Mouse (Mus musculus) midbrain, embryonic 11.5 days (tissue): ENCODE measurements around the gene Actr1a. TPM values are rescaled to one million over a fixed set of nuclear protein-coding genes. Genes with fewer than 3 reads are reported as not detected.

ENCODE experiments used
- ATAC-seq: fragments of 200-750 bp; cut with Nextera tagmentation; 2 replicates; pipeline ENCODE4 v1.8.0; 2017; ENCODE audit warnings: moderate TSS enrichment, moderate library complexity; ENCODE audit not compliant: low FRiP score
- DNase-seq: peaks from one replicate; pipeline ENCODE4 v3.0.0; 2015; ENCODE audit warnings: low spot score; ENCODE audit errors: missing footprints
- H3K27ac ChIP-seq: fragments of 300-500 bp; sonication (generic); 2 replicates; pipeline ENCODE4 v1.5.1; 2014; ENCODE audit warnings: low read depth, low read length
- H3K27me3 ChIP-seq: fragments of 300-500 bp; sonication (generic); 2 replicates; pipeline ENCODE4 v1.6.1; 2014; ENCODE audit warnings: mild to moderate bottlenecking, low read length, moderate library complexity, mixed read lengths; ENCODE audit not compliant: control insufficient read depth, insufficient read depth
- H3K36me3 ChIP-seq: fragments of 300-500 bp; sonication (generic); 2 replicates; pipeline ENCODE4 v1.6.1; 2014; ENCODE audit warnings: mild to moderate bottlenecking, low read length, moderate library complexity, mixed read lengths; ENCODE audit not compliant: control insufficient read depth, insufficient read depth
- H3K4me1 ChIP-seq: fragments of 300-500 bp; sonication (generic); 2 replicates; pipeline ENCODE4 v1.6.1; 2014; ENCODE audit warnings: low read length; ENCODE audit not compliant: control insufficient read depth, insufficient read depth
- H3K4me2 ChIP-seq: fragments of 300-500 bp; sonication (generic); 2 replicates; pipeline ENCODE4 v1.6.1; 2014; ENCODE audit warnings: mild to moderate bottlenecking, moderate library complexity
- H3K4me3 ChIP-seq: fragments of 300-500 bp; sonication (generic); 2 replicates; pipeline ENCODE4 v1.5.1; 2014; ENCODE audit warnings: low read depth, low read length
- H3K9ac ChIP-seq: fragments of 300-500 bp; sonication (generic); 2 replicates; pipeline ENCODE4 v1.6.1; 2014; ENCODE audit warnings: low read length
- H3K9me3 ChIP-seq: fragments of 300-500 bp; sonication (generic); 2 replicates; pipeline ENCODE4 v1.6.1; 2016; ENCODE audit warnings: low read length; ENCODE audit not compliant: control insufficient read depth
- WGBS: fragments of 180-500 bp; shearing (Covaris S2); extraction: QIAGEN DNeasy Blood & Tissue Kit; methylation state at CpG from one replicate; pipeline ENCODE4 v1.1.7; 2014; 5-methylcytosine and 5-hydroxymethylcytosine counted together
- polyA plus RNA-seq: library from polyadenylated mRNA; unstranded; fragments of >200 nt; fragmentation: Nextera tagmentation; extraction: Ambion mirVana; gene quantifications from 2 replicates; pipeline ENCODE4 v1.2.1, GENCODE M21; 2014

The Actr1a gene
- polyA plus RNA-seq, 1 experiment from 2014 or later, result 228 TPM

GRCm38 (mm10) chr19:46425266-46425665 is 29.7 kb upstream of the Actr1a start:
- peaks cover 8% of the 10 kb centered on the region for H3K4me1 ChIP-seq
- H3K4me2 ChIP-seq, result no peak overlapping the region
- H3K27me3 ChIP-seq, result no peaks in the 10 kb centered on the region
- no peak overlapping the region for H3K9ac ChIP-seq
- H3K9me3 ChIP-seq, result no peaks in the 10 kb centered on the region
- no peak overlapping the region for H3K4me3 ChIP-seq
- no peaks in the 10 kb centered on the region for H3K36me3 ChIP-seq
- H3K27ac ChIP-seq, result no peak overlapping the region
- DNase-seq (no peak), ATAC-seq (no peak)
- 84% methylated on average over 8 of the region's 8 CpGs for WGBS

- peaks cover 8% of the 10 kb centered on the region for H3K4me1 ChIP-seq
- no peak for ATAC-seq
- H3K9me3 ChIP-seq, result no peaks in the 10 kb centered on the region
- 51% methylated on average over 11 of the region's 11 CpGs for WGBS
- H3K4me2 ChIP-seq, result no peak overlapping the region
- H3K27me3 ChIP-seq, result no peaks in the 10 kb centered on the region
- H3K36me3 ChIP-seq, result no peaks in the 10 kb centered on the region
- no peak overlapping the region for H3K4me3 ChIP-seq
- peak overlapping the region; percentile 42; the same call in 1 of the 2 replicates for H3K27ac ChIP-seq
- no peak for DNase-seq
- no peak overlapping the region for H3K9ac ChIP-seq
These were observed 27.1 kb upstream of the Actr1a start for GRCm38 (mm10) chr19:46422384-46423338.

GRCm38 (mm10) chr19:46420410-46420809 is 24.9 kb upstream of the Actr1a start:
- Histone ChIP-seq H3K36me3 (no peaks in the 10 kb centered on the region), H3K27ac (no peak overlapping the region), H3K4me3 (no peak overlapping the region), H3K4me2 (no peak overlapping the region), H3K9me3 (no peaks in the 10 kb centered on the region), H3K27me3 (no peaks in the 10 kb centered on the region), H3K9ac (no peak overlapping the region), H3K4me1 (peaks cover 8% of the 10 kb centered on the region)
- WGBS, result 91% methylated on average over 7 of the region's 7 CpGs
- DNase-seq, result no peak
- ATAC-seq, result no peak

- H3K9ac ChIP-seq, result no peak overlapping the region
- no peaks in the 10 kb centered on the region for H3K36me3 ChIP-seq
- no peaks in the 10 kb centered on the region for H3K27me3 ChIP-seq
- 85% methylated on average over 4 of the region's 4 CpGs for WGBS
- H3K27ac ChIP-seq, result no peak overlapping the region
- H3K9me3 ChIP-seq, result no peaks in the 10 kb centered on the region
- ATAC-seq (no peak), DNase-seq (no peak)
- H3K4me1 ChIP-seq, result peaks cover 8% of the 10 kb centered on the region
- no peak overlapping the region for H3K4me3 ChIP-seq
- H3K4me2 ChIP-seq, result no peak overlapping the region
These were observed 22.5 kb upstream of the Actr1a start for GRCm38 (mm10) chr19:46418051-46418450.

- no peak overlapping the region for H3K9ac ChIP-seq
- DNase-seq, result no peak
- no peaks in the 10 kb centered on the region for H3K36me3 ChIP-seq
- no peak overlapping the region for H3K4me3 ChIP-seq
- WGBS, result 82% methylated on average over 9 of the region's 9 CpGs
- H3K27me3 ChIP-seq, result no peaks in the 10 kb centered on the region
- H3K9me3 ChIP-seq, result no peaks in the 10 kb centered on the region
- no peaks in the 10 kb centered on the region for H3K4me1 ChIP-seq
- no peak overlapping the region for H3K27ac ChIP-seq
- H3K4me2 ChIP-seq, result no peak overlapping the region
- no peak for ATAC-seq
These were observed 20.7 kb upstream of the Actr1a start for GRCm38 (mm10) chr19:46416276-46416675.

GRCm38 (mm10) chr19:46414486-46414885 is 18.9 kb upstream of the Actr1a start:
- Histone ChIP-seq H3K27ac (no peak overlapping the region), H3K27me3 (no peaks in the 10 kb centered on the region), H3K4me1 (no peaks in the 10 kb centered on the region), H3K36me3 (no peaks in the 10 kb centered on the region), H3K4me3 (no peak overlapping the region), H3K4me2 (no peak overlapping the region), H3K9me3 (no peaks in the 10 kb centered on the region), H3K9ac (no peak overlapping the region)
- 91% methylated on average over 8 of the region's 8 CpGs for WGBS
- DNase-seq, result no peak
- no peak for ATAC-seq

- H3K27me3 ChIP-seq, result no peaks in the 10 kb centered on the region
- H3K4me2 ChIP-seq, result no peak overlapping the region
- 88% methylated on average over 2 of the region's 2 CpGs for WGBS
- no peaks in the 10 kb centered on the region; the same call in 1 of the 2 replicates for H3K4me1 ChIP-seq
- DNase-seq, result no peak
- no peak overlapping the region for H3K27ac ChIP-seq
- no peaks in the 10 kb centered on the region for H3K9me3 ChIP-seq
- H3K9ac ChIP-seq, result no peak overlapping the region
- no peaks in the 10 kb centered on the region for H3K36me3 ChIP-seq
- no peak for ATAC-seq
- no peak overlapping the region for H3K4me3 ChIP-seq
These were observed 18.4 kb upstream of the Actr1a start for GRCm38 (mm10) chr19:46413969-46414368.

GRCm38 (mm10) chr19:46412056-46412805 is 16.7 kb upstream of the Actr1a start:
- Histone ChIP-seq H3K27me3 (no peaks in the 10 kb centered on the region), H3K4me3 (no peak overlapping the region), H3K27ac (no peak overlapping the region), H3K9me3 (no peaks in the 10 kb centered on the region), H3K36me3 (no peaks in the 10 kb centered on the region; the same call in 1 of the 2 replicates), H3K4me2 (no peak overlapping the region), H3K4me1 (peaks cover 9% of the 10 kb centered on the region; the same call in 1 of the 2 replicates), H3K9ac (no peak overlapping the region)
- no peak for DNase-seq
- WGBS, result 89% methylated on average over 12 of the region's 12 CpGs
- no peak for ATAC-seq

GRCm38 (mm10) chr19:46409506-46409905 is 14.0 kb upstream of the Actr1a start:
- WGBS, result 79% methylated on average over 3 of the region's 3 CpGs
- Histone ChIP-seq H3K9ac (no peak overlapping the region), H3K4me2 (no peak overlapping the region), H3K4me3 (no peak overlapping the region), H3K4me1 (peaks cover 9% of the 10 kb centered on the region; the same call in 1 of the 2 replicates), H3K36me3 (no peaks in the 10 kb centered on the region; the same call in 1 of the 2 replicates), H3K27me3 (no peaks in the 10 kb centered on the region), H3K9me3 (no peaks in the 10 kb centered on the region), H3K27ac (no peak overlapping the region)
- DNase-seq (no peak), ATAC-seq (no peak)
